Mouse (Mus musculus): ENCODE measurements around the gene Itga9. TPM values are rescaled to one million over a fixed set of nuclear protein-coding genes. Genes with fewer than 3 reads are reported as not detected.

Gene Itga9
- total RNA-seq, 1 experiment from 2014 or later: not detected

DNA sequence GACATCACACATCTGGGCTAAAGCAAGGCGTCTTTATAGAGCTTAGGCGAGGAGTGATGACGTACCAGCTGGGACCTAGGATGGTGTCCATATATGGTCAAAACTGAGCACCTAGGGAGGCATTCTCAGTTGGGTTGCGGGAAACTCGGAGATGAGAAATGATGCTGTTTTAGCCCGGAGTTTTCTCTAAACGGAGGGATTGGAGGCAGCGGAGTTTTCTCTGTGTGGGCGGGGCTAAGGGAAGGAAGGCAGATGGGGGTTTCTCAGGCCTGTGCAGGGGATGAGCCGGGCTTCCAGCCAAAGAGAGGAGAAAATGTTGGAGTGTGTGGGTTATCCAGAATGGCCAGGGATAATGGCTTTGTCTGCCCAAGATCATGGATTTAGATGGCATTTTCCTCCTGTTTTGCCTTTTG is 182.4 kb downstream of the Itga9 start:
- ATAC-seq (replicated peaks; ENCODE audit: insufficient number of reproducible peaks, low FRiP score, low TSS enrichment, poor library complexity, severe bottlenecking): no peak

DNA sequence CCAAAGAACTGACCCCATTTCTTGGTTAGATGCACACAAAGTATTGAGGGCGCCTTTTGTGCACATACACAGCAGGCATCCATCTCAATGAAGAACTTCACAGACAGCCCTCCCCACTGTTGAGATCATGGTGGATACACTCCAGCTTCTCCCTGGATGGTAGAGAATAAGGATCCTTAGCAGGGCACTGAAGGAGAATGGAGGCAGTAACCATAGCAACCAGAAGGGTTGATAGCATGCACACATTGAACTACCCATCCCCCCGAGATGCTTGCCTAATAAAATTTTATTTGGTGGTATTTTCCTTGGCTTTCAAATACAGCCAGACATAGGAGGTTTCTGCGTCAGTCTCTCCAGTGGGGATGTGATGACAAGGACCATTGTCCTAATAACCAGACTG is 184.7 kb downstream of the Itga9 start:
- ATAC-seq (replicated peaks; ENCODE audit: insufficient number of reproducible peaks, low FRiP score, low TSS enrichment, poor library complexity, severe bottlenecking): no peak

DNA sequence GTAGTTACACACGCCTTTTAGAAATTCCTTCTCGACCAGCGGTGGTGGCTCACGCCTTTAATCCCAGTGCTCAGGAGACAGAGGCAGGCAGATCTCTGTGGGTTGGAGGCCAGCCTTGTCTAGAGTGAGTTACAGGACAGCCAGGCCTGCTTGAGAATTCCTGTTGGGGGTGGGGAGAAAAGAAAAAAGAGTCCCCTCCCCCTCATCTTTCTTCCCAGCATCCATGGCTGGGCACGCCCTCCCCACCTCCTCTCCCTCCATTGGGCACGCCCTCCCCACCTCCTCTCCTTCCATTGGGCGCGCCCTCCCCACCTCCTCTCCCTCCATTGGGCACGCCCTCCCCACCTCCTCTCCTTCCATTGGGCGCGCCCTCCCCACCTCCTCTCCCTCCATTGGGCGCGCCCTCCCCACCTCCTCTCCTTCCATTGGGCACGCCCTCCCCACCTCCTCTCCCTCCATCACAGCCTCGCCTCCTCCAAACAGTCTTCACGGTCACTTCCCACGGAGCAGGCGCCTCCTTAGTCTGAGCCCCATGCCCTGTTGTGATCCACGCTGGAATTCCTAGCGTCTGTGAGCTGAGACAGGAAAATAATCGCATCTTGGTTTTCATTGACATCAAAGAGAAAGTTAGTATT is 186.8 kb downstream of the Itga9 start:
- no peak for ATAC-seq (replicated peaks; ENCODE audit: insufficient number of reproducible peaks, low FRiP score, low TSS enrichment, poor library complexity, severe bottlenecking)

DNA sequence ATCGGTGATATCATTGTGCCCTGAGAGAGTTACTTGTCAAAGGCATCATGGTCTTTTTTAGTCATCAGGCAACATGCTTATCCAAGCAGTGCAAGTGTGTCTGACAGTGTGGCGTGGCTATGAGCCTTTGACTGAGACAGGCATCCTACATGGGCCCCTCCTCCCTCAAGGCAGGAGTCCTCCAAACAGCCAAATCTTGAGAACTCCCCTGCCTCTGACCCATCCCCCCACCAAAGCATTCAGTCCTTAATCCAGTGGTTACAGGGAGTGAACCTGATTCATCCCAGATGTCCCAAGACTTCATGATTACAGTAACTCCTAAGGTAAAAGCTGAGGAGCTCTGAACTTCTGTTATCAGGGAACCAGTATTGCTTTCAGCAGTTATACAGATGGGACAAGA is 188.2 kb downstream of the Itga9 start:
- ATAC-seq (replicated peaks; ENCODE audit: insufficient number of reproducible peaks, low FRiP score, low TSS enrichment, poor library complexity, severe bottlenecking): no peak

DNA sequence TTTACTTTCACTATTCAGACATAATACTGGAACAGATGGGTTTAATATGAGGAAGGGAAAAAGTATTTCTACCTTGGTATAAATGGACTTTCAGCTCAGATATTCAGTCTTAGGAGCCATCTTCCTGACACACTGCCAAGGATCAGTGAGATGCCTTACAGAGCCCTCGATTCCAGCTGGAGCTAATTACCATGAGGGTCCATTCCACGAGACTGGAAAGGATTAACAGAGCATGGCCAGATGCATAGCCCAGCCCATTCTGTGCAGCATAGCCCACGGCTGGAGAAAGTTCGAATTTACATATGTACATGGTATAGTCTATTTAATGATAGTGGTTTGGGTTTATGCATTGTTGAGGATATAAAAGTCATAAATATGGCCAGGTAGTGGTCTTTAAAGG is 188.8 kb downstream of the Itga9 start:
- ATAC-seq (replicated peaks; ENCODE audit: insufficient number of reproducible peaks, low FRiP score, low TSS enrichment, poor library complexity, severe bottlenecking): no peak

DNA sequence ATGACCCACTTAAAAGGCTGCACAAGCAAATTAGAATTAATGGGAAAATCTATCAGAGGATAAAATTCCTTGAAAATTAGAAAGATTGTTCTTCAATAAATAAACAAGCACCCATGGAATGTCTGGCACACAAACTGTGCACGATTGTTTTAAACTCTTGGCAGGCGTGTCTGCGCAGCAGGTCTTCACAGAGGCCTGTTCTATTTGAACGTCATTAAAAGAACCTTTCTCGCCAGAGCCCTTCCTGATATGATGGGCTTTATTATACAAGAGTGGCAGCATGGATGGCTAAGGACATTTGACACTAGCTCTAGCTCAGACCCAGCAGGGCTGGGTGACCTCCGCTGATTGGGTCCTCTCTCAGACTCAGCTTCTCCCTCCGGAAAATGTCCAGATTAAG is 192.6 kb downstream of the Itga9 start:
- no peak for ATAC-seq (replicated peaks; ENCODE audit: insufficient number of reproducible peaks, low FRiP score, low TSS enrichment, poor library complexity, severe bottlenecking)

DNA sequence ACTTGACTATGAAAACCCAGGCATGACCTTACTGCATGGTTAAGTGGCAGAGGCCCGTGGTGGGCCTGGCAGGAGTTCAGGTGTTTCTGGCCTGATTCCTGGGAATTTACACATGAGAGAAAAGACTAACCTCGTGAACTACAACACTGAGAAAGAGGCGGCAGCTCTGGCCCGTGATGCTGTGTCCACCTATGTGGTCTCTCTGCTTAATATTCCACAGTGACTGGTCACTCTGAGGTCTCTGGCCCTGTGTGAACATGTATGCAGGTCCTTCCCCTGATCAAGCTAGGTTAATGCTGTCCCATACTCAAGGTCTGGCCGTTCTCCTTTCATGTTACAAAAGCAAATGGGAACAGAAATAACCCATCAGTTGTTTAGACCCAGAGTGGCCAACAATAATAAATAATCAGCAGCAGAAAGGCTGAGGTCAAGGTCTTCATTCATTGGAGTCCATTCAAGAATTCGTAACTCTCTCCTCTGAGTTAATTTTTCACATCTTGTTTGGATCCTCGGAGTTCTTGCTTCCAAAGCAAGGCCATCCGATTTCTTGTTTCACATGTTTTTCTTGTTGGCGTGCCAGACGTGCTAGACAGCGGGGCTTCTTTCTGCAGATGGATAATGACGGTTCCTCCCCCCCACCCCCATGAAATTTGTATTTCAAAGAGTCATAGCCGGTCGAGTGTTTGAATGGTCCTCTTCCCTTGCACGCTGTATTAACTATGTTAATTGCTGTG is 194.9 kb downstream of the Itga9 start:
- ATAC-seq (replicated peaks; ENCODE audit: insufficient number of reproducible peaks, low FRiP score, low TSS enrichment, poor library complexity, severe bottlenecking): no peak

DNA sequence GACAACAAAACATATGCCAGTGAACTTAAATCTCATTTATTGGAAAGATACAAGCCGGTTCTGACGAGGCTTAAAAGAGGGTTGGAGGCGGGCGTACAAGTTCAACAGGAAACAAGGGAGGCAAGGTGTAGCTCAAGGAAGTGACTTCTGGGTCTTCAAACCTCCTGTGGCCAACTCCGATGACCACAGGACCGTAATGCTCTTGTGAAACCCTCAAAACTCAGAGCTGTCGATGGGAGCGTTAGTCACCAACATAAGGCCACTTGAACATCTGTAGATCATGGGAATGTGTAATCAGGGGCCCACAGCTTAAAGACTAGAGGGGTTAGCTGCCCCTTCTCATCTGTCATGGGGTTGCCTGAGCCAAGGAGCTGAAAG is 195.4 kb downstream of the Itga9 start:
- no peak for ATAC-seq (replicated peaks; ENCODE audit: insufficient number of reproducible peaks, low FRiP score, low TSS enrichment, poor library complexity, severe bottlenecking)

DNA sequence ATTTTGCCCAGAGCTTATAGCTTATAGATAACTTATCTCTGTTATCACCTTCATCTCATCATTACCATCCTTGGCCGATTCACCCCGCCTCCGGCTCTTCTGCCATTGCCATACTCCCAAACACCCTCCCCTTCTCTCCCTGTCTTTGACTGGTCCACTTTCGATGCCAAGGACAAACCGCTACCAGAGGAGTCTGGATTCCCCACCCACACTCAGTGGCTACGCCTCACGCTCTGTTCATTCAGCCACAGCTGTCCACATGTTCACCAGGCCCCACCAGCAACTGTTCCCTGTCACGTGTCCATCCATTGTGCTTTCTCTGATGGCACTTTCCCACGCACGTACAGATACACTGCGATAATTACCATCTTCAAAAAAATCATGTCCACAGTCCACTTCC is 195.9 kb downstream of the Itga9 start:
- no peak for ATAC-seq (replicated peaks; ENCODE audit: insufficient number of reproducible peaks, low FRiP score, low TSS enrichment, poor library complexity, severe bottlenecking)

DNA sequence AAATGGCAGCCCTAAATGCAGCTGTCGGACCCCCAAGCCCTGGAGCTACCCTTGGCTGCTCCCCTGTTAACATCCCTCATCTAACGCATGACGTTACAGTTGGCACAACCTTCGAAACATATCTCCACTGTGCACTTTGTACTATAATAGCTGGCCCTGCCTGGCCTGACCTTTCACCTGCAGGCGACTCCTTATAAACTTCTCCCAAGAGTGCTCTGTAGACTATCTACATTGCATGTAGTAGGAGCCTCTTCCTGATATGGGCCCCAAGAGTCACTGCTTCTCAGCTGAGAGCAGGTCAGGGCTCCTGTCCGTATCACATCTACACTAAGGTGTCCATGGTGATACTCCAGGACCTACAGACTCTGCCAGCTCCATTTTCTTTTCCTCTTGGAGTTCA is 199.2 kb downstream of the Itga9 start:
- ATAC-seq (replicated peaks; ENCODE audit: insufficient number of reproducible peaks, low FRiP score, low TSS enrichment, poor library complexity, severe bottlenecking): no peak

DNA sequence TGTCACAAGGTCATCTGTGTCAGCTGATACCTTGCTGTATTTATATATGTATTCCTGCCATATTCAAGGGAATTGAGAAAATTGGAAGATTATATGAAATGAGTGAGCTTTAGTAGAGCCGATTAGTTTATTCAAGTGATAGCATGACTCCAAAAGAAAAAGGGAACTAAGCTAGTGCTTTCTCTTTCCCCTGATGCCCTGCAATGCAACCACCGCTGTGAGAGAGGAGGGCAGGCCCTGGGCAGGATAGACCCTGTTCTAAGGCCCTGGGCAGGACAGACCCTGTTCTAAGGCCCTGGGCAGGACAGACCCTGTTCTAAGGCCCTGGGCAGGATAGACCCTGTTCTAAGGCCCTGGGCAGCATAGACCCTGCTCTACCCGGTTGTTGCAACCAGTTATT is 201.2 kb downstream of the Itga9 start:
- ATAC-seq (replicated peaks; ENCODE audit: insufficient number of reproducible peaks, low FRiP score, low TSS enrichment, poor library complexity, severe bottlenecking): no peak

DNA sequence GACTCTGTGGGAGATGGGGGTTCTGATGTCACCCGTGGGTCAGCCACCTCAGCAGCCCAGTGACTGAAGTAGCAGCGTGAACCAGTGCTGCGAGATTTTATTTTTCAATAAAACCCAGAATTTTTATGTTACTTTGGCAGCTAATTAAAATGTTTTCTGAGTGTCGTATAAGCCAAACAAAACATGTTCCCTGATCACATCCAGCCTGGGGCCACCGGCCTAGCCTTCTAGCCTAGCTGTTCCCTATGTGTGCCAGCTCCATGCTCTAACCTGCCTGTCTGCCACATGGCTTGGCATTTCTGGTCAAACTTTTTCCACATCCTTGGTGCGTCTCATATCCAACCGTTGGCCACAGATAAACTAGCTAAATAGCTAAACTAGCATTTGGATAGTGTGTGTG is 205.7 kb downstream of the Itga9 start:
- ATAC-seq (replicated peaks; ENCODE audit: insufficient number of reproducible peaks, low FRiP score, low TSS enrichment, poor library complexity, severe bottlenecking): no peak

DNA sequence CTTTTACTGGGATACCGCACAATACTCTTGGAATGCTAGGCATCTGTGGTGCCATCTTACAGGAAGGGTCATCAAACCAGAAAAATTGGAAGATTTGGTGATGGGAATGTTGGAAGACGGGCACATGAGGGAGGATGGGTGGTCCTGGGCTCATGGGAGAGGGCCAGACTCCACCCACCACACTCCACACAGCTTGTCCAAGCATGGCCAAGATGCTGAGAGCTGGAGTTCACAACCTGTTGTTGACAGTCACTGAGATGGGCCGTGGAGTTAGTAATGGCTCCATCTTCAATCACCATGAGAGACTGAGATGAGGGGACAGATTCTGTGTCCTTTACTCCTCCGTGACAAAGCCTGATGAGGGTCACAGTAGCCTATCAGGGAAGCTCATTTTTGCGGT is 207.0 kb downstream of the Itga9 start:
- ATAC-seq (replicated peaks; ENCODE audit: insufficient number of reproducible peaks, low FRiP score, low TSS enrichment, poor library complexity, severe bottlenecking): no peak

DNA sequence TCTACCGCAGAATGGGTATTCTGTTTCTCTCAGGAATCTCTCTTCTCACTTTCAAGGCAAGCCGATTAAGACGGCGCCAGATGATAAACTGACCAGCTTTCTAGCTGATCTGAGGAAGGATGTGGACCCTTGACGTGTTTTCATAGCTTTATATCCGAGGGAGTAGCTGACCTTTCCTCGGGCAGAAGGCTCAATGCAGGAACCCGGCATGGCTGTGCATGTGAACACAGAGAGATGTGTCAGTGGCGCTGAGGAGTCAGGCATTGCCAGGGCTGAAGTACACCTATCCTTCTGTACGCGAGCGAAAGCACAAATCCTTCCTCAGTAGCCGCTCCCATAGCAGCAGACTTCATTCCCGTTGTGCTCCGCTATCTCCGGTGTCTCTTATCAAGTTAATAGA is 207.6 kb downstream of the Itga9 start:
- ATAC-seq (replicated peaks; ENCODE audit: insufficient number of reproducible peaks, low FRiP score, low TSS enrichment, poor library complexity, severe bottlenecking): no peak

DNA sequence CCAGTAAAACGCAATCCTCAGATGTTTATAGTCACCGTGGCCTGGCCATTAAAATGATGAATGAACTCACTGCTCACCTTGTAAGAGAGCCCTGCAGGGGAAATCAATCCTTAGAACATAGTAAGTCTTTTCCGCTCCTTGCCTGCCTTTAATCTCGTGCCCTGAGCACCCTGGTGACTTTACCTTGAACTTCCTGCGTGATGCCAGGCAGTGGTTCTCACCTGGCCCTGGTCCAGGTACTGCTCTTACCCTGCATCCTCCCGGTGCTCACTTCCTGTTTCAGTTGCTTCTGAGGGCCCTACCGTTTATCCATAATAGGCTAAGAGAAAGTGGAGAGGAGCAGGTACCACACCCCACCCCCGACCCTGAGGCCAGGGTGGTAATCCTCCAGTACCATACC is 208.0 kb downstream of the Itga9 start:
- ATAC-seq (replicated peaks; ENCODE audit: insufficient number of reproducible peaks, low FRiP score, low TSS enrichment, poor library complexity, severe bottlenecking): no peak

DNA sequence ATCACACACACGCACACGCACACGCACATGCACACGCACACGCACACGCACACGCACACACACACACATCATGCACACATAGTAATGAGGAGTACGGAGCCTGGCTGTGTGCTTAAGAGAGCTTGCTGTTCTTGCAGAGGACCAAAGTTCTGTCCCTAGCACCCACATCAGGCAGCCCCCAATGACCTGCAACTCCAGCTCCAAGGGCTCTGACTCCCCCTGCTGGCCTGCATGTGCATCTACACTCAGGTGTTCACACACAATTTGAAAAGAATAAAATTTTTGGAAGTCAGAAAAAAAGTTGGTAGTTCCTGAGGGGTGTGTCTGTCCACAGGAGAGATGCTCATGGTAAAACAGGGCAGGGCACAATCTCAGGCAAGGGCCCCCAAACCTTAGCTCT is 209.1 kb downstream of the Itga9 start:
- no peak for ATAC-seq (replicated peaks; ENCODE audit: insufficient number of reproducible peaks, low FRiP score, low TSS enrichment, poor library complexity, severe bottlenecking)

DNA sequence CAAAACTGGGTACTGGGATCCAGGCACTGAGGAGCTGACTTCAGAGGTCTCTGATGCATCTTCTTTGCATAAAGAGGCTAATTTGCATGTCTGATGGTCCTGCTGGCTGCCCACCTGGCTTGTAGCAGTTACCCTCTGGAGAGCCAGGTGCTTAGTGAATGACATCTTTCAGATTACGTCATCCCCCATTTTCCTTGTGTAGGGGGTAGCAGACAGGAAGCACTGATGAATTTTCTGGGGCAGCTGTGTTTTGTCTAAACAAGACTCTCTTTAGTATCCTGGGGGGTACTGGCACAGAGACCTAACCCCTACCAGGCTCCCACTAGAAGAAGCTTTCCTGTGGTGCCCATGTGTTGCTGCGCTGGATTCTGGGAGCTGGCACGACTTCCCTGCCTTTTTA is 212.0 kb downstream of the Itga9 start:
- no peak for ATAC-seq (replicated peaks; ENCODE audit: insufficient number of reproducible peaks, low FRiP score, low TSS enrichment, poor library complexity, severe bottlenecking)

DNA sequence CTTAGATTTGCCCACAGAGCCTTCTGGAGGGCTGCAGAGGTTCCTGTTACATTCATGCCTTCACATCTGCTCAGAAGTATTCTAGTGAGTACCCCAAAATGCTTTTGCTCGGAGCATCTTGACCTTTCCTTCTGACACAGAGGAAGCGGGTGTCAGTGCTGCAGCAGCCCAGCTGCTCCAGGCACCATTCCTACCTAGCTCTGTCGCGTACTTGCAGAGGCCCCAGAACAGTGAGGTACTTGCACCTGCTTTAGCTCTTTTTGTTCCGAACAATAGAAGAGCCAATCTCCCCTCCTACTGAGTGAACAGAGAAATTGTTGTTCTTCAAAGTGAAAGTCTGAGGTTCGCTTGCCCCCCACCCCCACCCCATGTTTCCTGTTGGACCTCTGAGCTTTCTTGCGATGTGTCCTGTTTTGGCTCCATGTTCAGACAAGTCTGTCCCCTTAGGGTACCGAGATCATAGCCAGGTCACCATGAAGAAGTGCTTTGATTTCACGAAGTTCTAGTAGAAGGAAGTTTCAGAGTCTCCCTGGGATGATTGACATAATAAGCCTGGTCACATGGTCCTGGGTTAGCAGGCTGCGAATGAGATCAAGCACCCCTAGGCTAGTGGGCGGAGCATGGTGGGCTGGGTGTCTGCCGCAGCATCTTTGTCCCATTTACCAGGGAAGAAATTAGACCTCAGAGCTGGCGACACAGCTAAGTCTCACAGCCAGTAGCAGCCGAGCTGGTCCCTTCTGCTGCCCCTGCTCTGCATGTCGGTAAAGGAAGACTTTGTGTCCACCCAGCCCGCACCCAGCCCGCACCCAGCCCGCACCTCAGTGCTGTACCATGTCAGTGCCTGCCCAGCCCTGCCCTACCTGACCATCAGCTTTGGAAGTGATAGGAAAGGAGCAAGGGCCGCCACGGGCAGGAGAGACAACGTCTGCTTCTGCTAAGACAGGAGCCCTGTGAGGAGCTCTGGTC is 215.0 kb downstream of the Itga9 start:
- no peak; the same call in 1 of the 2 replicates for ATAC-seq (replicated peaks; ENCODE audit: insufficient number of reproducible peaks, low FRiP score, low TSS enrichment, poor library complexity, severe bottlenecking)

DNA sequence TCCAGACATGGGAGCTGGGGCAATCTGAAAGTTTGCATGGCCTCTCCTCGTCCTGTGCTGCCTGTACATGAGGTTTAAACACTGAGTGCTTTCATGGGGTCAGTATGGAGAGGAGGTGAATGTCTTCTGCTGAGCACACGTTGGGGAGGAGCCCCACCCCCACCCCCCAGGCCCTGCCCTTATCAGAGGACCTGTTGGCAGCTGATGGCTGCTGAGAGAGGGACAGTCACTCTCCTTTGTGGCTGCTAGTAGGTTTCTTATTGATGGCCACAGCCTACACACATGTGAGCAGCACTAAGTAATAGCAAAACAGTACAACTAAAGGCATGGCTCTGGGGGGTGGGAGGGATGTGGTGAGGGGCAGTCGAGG is 215.7 kb downstream of the Itga9 start:
- ATAC-seq (replicated peaks; ENCODE audit: insufficient number of reproducible peaks, low FRiP score, low TSS enrichment, poor library complexity, severe bottlenecking): no peak

DNA sequence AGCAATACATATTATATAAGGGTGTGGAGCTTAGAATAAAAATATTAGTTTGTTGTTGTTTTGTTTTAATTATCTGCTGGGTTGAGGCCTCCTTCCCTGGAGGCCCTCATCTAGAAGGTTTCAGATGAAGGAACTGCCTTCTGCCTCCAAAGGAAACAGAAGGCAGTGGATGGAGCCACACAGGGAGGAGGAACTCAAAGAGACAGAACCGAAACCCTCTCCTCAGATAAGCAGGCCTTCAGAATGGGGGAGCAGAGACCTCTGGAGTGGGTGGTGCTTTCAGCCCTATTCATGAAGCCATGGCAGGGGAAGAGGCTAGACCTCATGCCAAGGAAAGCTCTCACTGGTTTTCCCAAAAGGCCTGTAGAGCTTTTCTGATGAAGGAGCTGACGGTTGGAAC is 216.1 kb downstream of the Itga9 start:
- ATAC-seq (replicated peaks; ENCODE audit: insufficient number of reproducible peaks, low FRiP score, low TSS enrichment, poor library complexity, severe bottlenecking): no peak
